Mouse (Mus musculus) lung, adult 2 months (tissue): Measurements from ENCODE around the gene Bsn. TPM values are rescaled to one million over a fixed set of nuclear protein-coding genes. Genes with fewer than 3 reads are reported as not detected.

Experiments used
- DNase-seq: peaks from one replicate; pipeline ENCODE4 v3.0.0; 2022
- H3K4me1 ChIP-seq: fragments of 200-500 bp; 2 replicates; pipeline ENCODE4 v1.6.1; 2011; ENCODE audit warnings: low read length; ENCODE audit not compliant: control insufficient read depth, insufficient read depth
- H3K4me3 ChIP-seq: fragments of 200-500 bp; replicated peaks from 2 replicates; pipeline ENCODE3; 2011; ENCODE audit warnings: low read depth, mild to moderate bottlenecking, control low read depth, low read length; ENCODE audit errors: extremely low read depth
- CTCF ChIP-seq: fragments of 200-500 bp; IDR thresholded peaks from 2 replicates; pipeline ENCODE4 v1.5.1; 2011; ENCODE audit warnings: mild to moderate bottlenecking, low read length, control low read depth; ENCODE audit not compliant: insufficient read depth
- POLR2A ChIP-seq: fragments of 200-500 bp; IDR thresholded peaks from 2 replicates; pipeline ENCODE4 v1.6.1; 2011; ENCODE audit warnings: low read depth, mild to moderate bottlenecking, control low read depth, low read length, borderline replicate concordance; ENCODE audit errors: extremely low read depth
- WGBS: fragments of 180-500 bp; shearing (Covaris S2); methylation state at CpG from one replicate; pipeline ENCODE4 v1.1.7; 2018; 5-methylcytosine and 5-hydroxymethylcytosine counted together
- polyA plus RNA-seq: library from polyadenylated mRNA; depleted of rRNA; stranded (reverse); fragments of >200 nt; gene quantifications from 2 replicates; pipeline ENCODE4 v1.2.3, GENCODE M21; 2012

The Bsn gene
- polyA plus RNA-seq, 1 experiment: 0.95 TPM

DNA sequence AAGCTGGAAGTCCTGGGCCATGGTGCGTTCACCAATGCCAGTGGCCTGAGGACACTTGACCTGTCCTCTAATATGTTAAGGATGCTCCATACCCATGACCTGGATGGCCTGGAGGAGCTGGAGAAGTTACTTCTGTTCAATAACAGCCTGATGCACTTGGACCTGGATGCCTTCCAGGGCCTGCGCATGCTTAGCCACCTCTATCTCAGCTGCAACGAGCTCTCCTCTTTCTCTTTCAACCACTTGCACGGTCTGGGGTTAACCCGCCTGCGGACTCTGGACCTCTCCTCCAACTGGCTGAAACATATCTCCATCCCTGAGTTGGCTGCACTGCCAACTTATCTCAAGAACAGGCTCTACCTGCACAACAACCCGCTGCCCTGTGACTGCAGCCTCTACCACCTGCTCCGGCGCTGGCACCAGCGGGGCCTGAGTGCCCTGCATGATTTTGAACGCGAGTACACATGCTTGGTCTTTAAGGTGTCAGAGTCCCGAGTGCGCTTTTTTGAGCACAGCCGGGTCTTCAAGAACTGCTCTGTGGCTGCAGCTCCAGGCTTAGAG, 136.4 kb downstream of the Bsn start:
- DNase-seq: no peak
- WGBS: 79% methylated on average over 15 of the region's 15 CpGs
- TF ChIP-seq POLR2A (no peak), CTCF (no peak)
- H3K4me1 ChIP-seq: peaks cover 9% of the 10 kb centered on the region
- no peak overlapping the region for H3K4me3 ChIP-seq

DNA sequence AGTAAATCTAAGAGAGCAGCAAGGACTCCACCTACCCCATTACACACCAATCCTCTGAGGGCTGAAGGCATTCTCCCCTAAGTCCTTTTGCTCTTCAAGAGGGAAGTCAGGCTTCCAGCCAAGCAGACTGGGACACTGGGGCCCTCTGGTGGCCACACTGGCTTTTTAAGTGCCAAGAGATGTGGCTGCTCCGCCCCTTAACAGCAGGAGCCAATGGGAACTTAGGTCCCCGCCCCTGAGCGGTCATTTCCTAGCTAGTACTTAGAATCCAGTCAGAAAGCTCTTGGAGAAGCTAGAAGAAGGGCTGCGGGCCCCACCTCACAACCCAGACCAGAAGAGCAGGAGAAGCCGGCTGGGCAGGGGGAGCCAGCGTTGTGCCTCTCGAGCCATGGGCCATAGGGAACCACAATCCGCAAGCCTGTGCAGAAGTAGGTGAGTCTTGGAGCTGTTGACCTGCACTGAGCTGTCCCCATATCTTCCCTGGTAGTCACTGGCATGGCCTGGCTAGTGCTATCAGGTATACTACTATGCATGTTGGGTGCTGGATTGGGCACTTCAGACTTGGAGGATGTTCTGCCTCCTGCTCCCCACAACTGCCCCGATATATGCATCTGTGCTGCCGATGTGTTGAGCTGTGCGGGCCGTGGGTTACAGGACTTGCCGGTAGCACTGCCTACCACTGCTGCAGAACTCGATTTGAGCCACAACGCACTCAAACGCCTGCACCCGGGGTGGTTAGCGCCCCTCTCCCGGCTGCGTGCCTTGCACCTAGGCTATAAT, 137.1 kb downstream of the Bsn start, which contains the start of gene Amigo3:
Gene Amigo3, plus strand, starts transcription at position 275 of the 780 bp plus-strand sequence.
- H3K4me1 ChIP-seq: peaks cover 9% of the 10 kb centered on the region
- WGBS: 51% methylated on average over 20 of the region's 20 CpGs
- no peak within 1 kb of the TSS for H3K4me3 ChIP-seq
- peak; percentile 38; the same call in 1 of the 2 replicates for TF ChIP-seq POLR2A
- peak; percentile 85 for TF ChIP-seq CTCF
- peak; percentile 97 for DNase-seq

DNA sequence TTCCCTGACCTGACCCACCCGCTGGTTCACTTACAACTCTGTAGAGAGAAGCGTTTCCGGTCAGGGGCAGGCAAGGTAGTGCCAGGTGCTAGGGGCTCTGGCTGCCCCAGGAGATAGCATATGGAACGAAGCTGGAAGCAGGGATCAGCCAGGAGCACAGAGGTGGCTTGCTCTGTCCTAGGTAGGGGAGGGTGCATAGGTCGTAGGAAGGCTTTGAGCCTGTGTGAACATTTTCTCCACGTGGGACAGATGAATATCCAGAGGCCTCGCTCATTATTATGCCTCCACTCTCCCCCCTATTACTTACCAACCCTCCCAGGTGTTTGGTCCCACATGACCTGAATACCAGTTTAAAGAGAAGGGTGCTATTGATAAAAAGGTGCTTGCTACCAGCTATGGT, 137.8 kb downstream of the Bsn start:
- DNase-seq: no peak
- 71% methylated on average over 7 of the region's 7 CpGs for WGBS
- Histone ChIP-seq H3K4me3 (no peak overlapping the region), H3K4me1 (peaks cover 9% of the 10 kb centered on the region)
- no peak for TF ChIP-seq CTCF
- no peak for TF ChIP-seq POLR2A

DNA sequence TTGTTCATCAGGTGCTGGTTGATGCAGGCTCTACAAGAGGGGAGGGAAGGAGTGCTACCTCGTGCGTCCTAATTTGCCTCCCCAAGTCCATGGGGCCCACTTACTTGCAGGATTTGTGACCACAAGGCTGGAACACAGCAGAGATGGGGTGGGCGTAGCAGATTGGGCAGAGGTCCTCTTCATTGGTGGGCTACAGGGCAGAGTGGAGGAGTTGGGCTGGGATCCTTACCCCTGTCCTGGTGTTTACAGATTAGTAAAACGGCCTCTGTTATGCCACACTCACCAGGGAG, 138.3 kb downstream of the Bsn start:
- TF ChIP-seq CTCF (no peak), POLR2A (no peak)
- no peak overlapping the region for H3K4me3 ChIP-seq
- H3K4me1 ChIP-seq: peaks cover 9% of the 10 kb centered on the region
- DNase-seq: no peak
- 75% methylated on average over 4 of the region's 4 CpGs for WGBS

DNA sequence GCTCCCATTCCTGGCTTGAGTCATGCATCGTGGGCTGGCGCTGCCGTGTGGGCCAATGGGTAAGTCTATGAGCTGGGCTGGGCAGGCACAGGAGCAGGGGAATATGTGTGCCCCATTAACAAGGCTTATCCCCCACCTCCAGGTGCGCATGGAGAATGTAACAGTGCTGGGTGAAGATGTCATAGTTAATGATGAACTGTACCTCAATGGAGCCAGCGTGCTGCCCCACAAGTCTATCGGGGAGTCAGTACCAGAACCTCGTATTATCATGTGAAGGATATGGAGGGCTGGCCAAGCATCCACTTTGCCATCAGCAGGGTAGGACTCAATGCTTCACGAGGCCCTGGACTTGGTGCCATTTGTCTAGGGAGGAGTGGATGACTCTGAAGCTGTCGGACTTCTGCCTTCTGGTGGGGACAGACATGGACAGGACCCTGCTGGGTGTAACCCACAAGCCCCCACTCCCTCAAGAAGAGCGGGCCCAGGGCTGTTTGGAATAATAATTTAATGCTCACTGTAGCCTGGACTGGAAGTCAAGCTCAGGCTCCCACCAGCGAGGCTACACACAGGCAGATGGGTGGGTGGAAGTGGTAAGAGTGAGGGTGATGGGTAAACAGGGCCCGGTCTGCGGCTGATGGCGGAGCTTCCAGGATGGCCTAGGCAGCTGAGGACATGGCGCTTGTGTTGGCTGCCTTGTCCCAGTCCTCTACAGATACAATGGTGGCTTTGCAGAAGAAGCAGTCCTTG, 138.8 kb downstream of the Bsn start:
- peaks cover 9% of the 10 kb centered on the region for H3K4me1 ChIP-seq
- TF ChIP-seq POLR2A: no peak
- H3K4me3 ChIP-seq: no peak overlapping the region
- no peak for DNase-seq
- WGBS: 88% methylated on average over 15 of the region's 15 CpGs

DNA sequence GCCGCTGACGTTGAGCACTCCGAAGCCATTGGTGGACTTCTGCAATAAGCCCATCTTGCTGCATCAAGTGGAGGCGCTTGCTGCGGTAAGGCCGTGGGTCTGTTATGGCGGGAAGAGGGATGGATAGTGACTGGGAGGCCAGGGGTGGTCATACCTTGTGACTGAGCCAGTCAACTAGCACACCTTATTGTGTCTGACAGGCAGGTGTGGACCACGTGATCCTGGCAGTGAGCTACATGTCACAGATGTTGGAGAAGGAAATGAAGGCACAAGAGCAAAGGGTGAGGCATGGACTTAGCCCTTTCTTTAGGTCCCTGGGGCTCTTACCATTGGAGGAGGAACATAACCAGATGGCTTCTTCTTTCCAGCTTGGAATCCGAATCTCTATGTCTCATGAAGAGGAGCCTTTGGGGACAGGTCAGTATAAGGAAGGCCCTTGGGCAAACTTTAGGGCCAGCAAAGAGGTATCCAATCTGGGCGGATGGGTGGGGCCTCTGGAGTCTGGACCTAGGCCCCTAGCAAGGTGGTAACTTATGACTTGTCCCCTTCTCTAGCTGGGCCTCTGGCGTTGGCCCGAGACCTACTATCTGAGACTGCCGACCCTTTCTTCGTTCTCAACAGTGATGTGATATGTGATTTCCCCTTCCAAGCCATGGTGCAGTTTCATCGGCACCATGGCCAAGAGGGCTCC, 140.5 kb downstream of the Bsn start:
- H3K4me1 ChIP-seq: peaks cover 9% of the 10 kb centered on the region
- peak overlapping the region; percentile 99 for H3K4me3 ChIP-seq
- WGBS: 36% methylated on average over 15 of the region's 15 CpGs
- DNase-seq: no peak
- TF ChIP-seq CTCF (no peak), POLR2A (no peak)

DNA sequence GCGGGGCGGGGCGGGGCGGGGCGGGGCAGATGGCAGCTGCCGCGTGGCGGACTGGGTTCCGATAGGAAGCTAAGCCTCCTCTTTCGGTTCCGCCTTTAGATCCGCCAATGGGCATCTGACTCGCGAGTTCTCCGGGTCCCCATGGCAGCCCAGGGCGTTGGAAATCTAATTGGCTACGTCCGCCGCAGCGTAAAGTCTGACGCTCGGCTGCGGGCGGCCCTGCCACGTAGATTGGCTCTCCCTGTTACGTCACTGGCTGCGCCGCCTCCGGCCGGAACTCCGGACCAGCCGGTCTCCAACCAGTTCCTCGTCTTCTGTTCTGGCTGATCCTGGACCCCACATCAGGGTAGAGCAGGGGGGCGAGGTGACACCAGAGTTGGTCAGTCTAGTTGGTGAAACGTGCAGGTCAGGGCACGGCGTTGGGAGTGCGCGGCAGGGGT, 141.1 kb downstream of the Bsn start, which contains the start of gene Gmppb:
Gene Gmppb, plus strand, starts transcription at position 227 of the 440 bp plus-strand sequence.
- peak; percentile 93 for DNase-seq
- TF ChIP-seq POLR2A (peak; percentile 86; the same call in 1 of the 2 replicates), CTCF (no peak)
- peaks cover 9% of the 10 kb centered on the region for H3K4me1 ChIP-seq
- WGBS: under 1% methylated on average over 39 of the region's 39 CpGs
- H3K4me3 ChIP-seq: peak within 1 kb of the TSS; percentile 99

DNA sequence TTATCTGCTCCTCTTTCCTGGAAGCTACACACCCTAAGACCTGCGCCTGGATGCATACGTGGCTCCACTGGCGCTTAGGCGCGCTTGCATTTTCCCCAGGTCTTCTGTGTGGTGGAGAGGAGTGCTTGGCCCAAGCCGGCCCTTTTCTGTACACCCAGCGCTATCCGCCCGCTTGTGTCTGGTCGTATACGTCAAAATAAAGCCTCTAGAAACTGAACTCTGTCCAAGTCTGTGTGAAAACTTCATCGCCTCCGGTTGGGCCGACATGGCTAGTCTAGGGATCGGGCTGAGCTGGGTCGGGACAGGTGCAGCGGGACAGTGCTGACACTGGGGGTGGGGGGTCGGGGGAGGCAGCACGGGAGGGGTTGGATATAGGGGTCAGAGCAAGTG, 141.6 kb downstream of the Bsn start:
- DNase-seq: no peak
- H3K4me3 ChIP-seq: peak overlapping the region; percentile 55
- TF ChIP-seq CTCF: no peak
- no peak for TF ChIP-seq POLR2A
- 1% methylated on average over 19 of the region's 19 CpGs for WGBS
- H3K4me1 ChIP-seq: peaks cover 8% of the 10 kb centered on the region
